Mouse (Mus musculus): ENCODE measurements at regions not wholly inside any gene's neighbourhood (a gene's known extent, or its start where the extent isn't known, plus 50 kb on each side); places are given as distances from the start of the nearest gene placed in this dataset.

GRCm38 (mm10) chr14:76809411-76809810, 227.2 kb upstream of the Ccdc122 start:
- intact Hi-C loops (cut with DNase I) = no loop called here
- DNase-seq (ENCODE audit: low spot score in 2 of 2) = no peak

- intact Hi-C loops (cut with DNase I) = no loop called here
- no peak for DNase-seq (ENCODE audit: low spot score in 2 of 2)
These were observed 231.3 kb upstream of the Ccdc122 start for GRCm38 (mm10) chr14:76805151-76805785.

- DNase-seq (ENCODE audit: low spot score in 2 of 2) = no peak
- intact Hi-C loops (cut with DNase I) = no loop called here
These were observed 232.0 kb upstream of the Ccdc122 start for GRCm38 (mm10) chr14:76804447-76805150.

GRCm38 (mm10) chr14:76800181-76800580, 236.4 kb upstream of the Ccdc122 start:
- intact Hi-C loops (cut with DNase I) = no loop called here
- no peak for DNase-seq (ENCODE audit: low spot score in 2 of 2)

- intact Hi-C loops (cut with DNase I) = no loop called here
- no peak for DNase-seq (ENCODE audit: low spot score in 2 of 2)
These were observed 236.8 kb upstream of the Ccdc122 start for GRCm38 (mm10) chr14:76799741-76800140.

GRCm38 (mm10) chr14:76798925-76799428, 237.6 kb upstream of the Ccdc122 start:
- no peak for DNase-seq (ENCODE audit: low spot score in 2 of 2)
- intact Hi-C loops (cut with DNase I) = no loop called here

GRCm38 (mm10) chr14:76798488-76798887, 238.1 kb upstream of the Ccdc122 start:
- no peak for DNase-seq (ENCODE audit: low spot score in 2 of 2)
- intact Hi-C loops (cut with DNase I) = no loop called here

GRCm38 (mm10) chr14:76797518-76797917, 239.1 kb upstream of the Ccdc122 start:
- DNase-seq (ENCODE audit: low spot score in 2 of 2) = no peak

GRCm38 (mm10) chr14:76791811-76792571, 235.3 kb upstream of the Serp2 start:
- intact Hi-C loops (cut with DNase I) = no loop called here
- DNase-seq (ENCODE audit: low spot score in 2 of 2) = peak; percentile 52 to 78

More at GRCm38 (mm10) chr14:76797518-76797917, 239.1 kb upstream of the Ccdc122 start:
- intact Hi-C loops (cut with DNase I) = no loop called here

- no peak for DNase-seq (ENCODE audit: low spot score in 2 of 2)
- intact Hi-C loops (cut with DNase I) = no loop called here
These were observed 232.7 kb upstream of the Serp2 start for GRCm38 (mm10) chr14:76789376-76789775.

- no peak for DNase-seq (ENCODE audit: low spot score in 2 of 2)
- intact Hi-C loops (cut with DNase I) = no loop called here
These were observed 230.9 kb upstream of the Serp2 start for GRCm38 (mm10) chr14:76787601-76788000.

GRCm38 (mm10) chr14:76786214-76786613, 229.5 kb upstream of the Serp2 start:
- intact Hi-C loops (cut with DNase I) = no loop called here
- no peak for DNase-seq (ENCODE audit: low spot score in 2 of 2)

- no peak for DNase-seq (ENCODE audit: low spot score in 2 of 2)
- intact Hi-C loops (cut with DNase I) = loop anchor here (5.0 kb wide), 1 partner anchor 96 kb away; no protein-coding TSS in a partner anchor
These were observed 224.8 kb upstream of the Serp2 start for GRCm38 (mm10) chr14:76781524-76781880.

- intact Hi-C loops (cut with DNase I) = loop anchor here (5.0 kb wide), 1 partner anchor 96 kb away; no protein-coding TSS in a partner anchor
- no peak for DNase-seq (ENCODE audit: low spot score in 2 of 2)
These were observed 224.2 kb upstream of the Serp2 start for GRCm38 (mm10) chr14:76780572-76781523.

- DNase-seq (ENCODE audit: low spot score in 2 of 2) = peak; percentile 75 to 88
- intact Hi-C loops (cut with DNase I) = no loop called here
These were observed 222.1 kb upstream of the Serp2 start for GRCm38 (mm10) chr14:76778541-76779399.

- intact Hi-C loops (cut with DNase I) = no loop called here
These were observed 218.8 kb upstream of the Serp2 start for GRCm38 (mm10) chr14:76775387-76775924.

GRCm38 (mm10) chr14:76772781-76773438, 216.2 kb upstream of the Serp2 start:
- DNase-seq (ENCODE audit: low spot score in 2 of 2) = no peak
- intact Hi-C loops (cut with DNase I) = no loop called here

More at GRCm38 (mm10) chr14:76775387-76775924, 218.8 kb upstream of the Serp2 start:
- no peak for DNase-seq (ENCODE audit: low spot score in 2 of 2)

Data from left cerebral cortex, postnatal 14 days (tissue).